Mouse (Mus musculus): ENCODE data around the gene Acot12.

The Acot12 gene

GRCm38 (mm10) chr13:91761654-91762445 is 20.5 kb downstream of the Acot12 start:
- WGBS, result 92% methylated on average over 6 of the region's 6 CpGs

GRCm38 (mm10) chr13:91763654-91764053 is 22.3 kb downstream of the Acot12 start:
- WGBS, result 92% methylated on average over 3 of the region's 3 CpGs

DNA sequence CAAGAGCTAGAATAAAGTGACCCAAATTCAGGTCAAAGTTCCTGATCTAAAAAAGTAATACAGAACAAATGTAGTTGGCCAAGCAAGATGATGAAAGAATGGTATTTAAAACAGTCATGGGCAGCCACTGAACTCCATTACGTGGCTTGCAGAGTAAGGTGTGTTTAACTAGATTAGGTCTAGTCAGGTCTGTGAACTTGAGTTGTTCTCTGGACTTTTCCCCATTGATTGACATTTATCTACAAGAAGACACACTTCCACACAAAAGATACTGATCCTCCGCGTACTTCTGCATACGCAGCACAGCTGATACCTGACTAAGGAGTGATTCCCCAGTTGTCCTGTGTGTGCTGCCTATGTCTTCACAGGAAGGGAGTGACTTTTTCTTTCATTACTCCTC is 24.3 kb downstream of the Acot12 start:
- 93% methylated on average over 4 of the region's 4 CpGs for WGBS

DNA sequence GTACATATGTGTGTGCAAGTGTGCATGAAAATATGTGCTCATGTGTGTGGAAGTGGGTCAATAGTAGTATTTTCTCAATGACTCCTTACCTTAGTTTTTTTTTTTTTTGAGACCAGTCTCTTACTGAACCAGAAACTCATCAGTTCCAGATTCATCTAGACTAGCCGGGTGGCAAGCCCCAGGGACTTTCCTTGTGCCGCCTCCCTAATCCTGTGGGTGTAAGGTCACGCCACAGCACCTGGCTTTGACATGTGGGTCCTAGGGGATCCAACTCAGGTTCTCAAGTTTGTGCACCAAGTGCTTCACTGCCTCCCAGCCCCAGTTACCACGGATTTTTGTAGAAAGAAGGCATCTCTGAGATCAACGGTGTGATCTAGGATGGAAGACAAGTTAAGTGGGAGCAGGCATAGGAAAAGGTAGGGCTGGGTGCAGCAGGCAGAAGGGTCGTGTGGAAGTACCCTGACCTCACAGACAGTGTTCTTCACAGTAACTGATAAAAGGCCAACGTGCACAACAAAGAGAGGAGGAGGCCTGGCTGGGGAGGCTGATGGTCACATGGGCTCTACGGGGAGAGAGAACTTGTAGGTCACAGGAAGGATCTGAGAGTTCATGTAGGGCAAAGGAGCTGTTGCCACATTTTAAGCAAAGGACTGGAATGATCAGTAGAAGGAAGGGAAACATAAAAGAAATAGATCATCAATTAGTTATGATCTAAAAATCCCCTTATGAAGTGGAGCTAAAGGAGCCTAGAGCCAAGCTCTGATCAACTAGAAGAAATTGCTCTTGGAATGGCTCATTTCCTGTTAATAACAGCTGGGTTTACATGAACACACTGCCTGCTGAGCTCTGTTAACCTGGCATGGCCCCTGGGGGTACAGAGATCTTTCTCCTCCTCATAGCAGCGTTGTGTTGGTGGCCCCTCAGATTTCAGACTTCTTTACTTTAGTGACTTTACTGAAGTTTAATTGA is 27.7 kb downstream of the Acot12 start:
- 82% methylated on average over 9 of the region's 9 CpGs for WGBS

DNA sequence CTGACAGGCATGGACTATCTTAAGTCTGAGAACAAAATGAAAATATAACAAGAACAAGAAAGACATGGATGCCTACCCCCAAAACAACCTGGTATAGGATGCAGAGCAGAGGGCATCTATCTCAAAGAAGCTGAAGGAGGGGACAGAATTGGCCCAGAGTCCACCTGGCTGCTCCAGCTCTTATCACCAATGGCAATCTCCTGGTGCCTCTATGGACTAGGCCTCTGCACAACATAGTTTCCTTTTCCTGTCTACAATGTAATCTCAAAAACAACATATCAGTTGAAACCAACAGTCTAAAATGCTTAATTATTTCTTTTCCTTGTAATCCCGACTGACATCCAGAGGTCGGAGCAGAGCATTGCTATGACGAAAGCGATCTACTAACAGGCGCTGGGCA is 36.8 kb downstream of the Acot12 start:
- WGBS, result 97% methylated on average over 5 of the region's 5 CpGs

DNA sequence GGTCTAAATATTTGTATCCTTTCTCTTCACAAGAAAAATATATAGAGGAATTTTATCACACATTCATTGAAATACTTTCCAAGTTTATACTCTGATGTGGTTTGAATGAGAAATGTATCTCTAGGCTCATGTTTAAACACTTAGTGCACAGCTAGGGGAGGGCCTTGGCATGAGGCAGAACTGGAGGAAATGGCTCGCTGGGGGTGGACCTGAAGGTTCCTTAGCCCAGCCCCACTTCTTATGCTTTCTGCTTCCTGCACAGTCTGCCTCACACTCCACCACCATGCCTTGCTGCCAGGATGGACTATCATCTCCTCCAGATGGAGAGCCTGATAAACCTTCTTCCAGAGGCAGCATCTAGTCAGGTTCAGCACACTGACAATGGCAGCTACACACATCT is 50.7 kb downstream of the Acot12 start:
- 63% methylated on average over 1 of the region's 1 CpGs for WGBS

- 95% methylated on average over 13 of the region's 13 CpGs for WGBS
These were observed 53.7 kb downstream of the Acot12 start for GRCm38 (mm10) chr13:91794926-91795436.

DNA sequence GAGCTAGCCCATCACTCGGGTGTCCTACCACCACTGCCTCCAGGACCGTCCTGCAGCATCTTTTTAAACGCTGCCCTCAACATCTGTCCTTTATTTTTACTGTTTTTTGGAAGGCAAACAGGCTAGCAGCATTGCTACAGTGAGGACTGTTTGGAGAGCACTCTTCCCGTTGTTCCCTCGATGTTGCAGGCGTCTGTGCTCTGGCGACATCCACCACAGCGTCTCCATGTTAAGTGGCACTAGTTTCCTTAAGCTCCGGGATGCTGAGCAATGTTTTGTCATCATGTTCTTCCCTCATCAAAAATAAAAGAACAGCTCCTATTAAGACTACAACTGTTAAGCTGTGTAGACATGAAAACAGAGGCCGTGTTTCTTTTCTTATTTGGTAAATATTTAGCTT is 54.3 kb downstream of the Acot12 start:
- WGBS, result 90% methylated on average over 10 of the region's 10 CpGs

DNA sequence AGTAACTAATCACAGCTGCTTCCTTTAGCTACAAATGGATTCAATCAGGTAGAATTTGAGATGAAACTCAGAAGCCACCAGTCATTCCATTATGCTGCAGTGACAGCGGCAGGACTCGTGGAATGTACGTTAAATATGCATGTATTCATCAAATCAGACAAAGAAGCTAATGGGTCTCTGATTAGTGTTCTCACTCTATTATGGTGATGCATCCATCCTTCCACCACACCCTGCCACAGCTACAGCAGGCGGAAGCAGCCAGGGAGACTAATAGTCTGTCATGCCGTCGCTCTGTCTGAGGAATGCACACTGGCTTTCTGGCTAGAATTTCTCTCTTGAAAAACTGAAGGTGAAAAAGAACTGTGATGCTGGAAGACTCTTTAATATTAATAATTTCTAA is 54.7 kb downstream of the Acot12 start:
- 81% methylated on average over 6 of the region's 6 CpGs for WGBS

- WGBS, result 93% methylated on average over 6 of the region's 6 CpGs
These were observed 55.6 kb downstream of the Acot12 start for GRCm38 (mm10) chr13:91796916-91797315.

GRCm38 (mm10) chr13:91797442-91797841 is 56.1 kb downstream of the Acot12 start:
- WGBS, result 47% methylated on average over 10 of the region's 10 CpGs

DNA sequence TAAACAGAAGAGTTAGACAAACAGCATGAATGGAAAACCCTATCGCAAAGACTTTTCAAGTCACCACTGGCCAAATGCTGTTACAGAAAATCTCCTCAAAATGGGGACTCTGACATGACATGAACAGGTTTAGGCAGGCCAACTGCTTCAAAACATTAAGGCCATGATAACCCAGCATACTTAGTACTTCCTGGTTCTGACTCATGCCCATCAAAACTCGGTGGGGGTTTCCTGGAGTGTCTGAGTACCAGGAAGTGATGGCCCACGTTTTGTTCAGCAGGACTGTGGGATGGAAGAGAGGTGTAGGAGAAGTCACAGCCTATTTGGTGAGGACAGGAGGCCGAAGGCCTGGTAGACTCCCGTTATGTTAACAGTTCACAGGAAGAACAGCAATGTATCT is 60.4 kb downstream of the Acot12 start:
- 79% methylated on average over 5 of the region's 5 CpGs for WGBS

- WGBS, result under 1% methylated on average over 50 of the region's 50 CpGs
These were observed 66.0 kb downstream of the Acot12 start, which contains the start of gene Zcchc9 for GRCm38 (mm10) chr13:91807155-91807839. TSS of gene Zcchc9 (minus strand) at chr13:91807705.

GRCm38 (mm10) chr13:91807874-91808575 is 66.7 kb downstream of the Acot12 start:
- 17% methylated on average over 20 of the region's 20 CpGs for WGBS

DNA sequence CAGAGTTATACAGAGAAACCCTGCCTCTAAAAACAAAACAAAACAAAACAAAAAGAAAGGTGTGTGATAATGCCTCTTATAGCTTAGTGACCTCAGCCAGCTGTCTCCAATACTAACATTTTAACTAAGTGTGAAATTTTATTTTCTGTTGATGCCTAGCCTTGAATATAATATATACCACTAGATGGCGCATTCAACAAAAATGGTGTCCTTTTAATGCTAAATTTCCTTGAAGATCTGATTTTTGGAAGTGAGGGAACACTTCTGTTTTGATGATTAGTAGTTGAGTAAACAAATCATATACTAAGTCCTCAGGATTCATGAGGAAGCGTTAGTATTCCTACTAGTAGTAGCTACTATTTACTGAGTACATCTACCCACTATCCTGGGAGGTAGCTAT is 68.2 kb downstream of the Acot12 start:
- WGBS, result 38% methylated on average over 2 of the region's 2 CpGs

- WGBS, result 79% methylated on average over 5 of the region's 5 CpGs
These were observed 73.4 kb downstream of the Acot12 start for GRCm38 (mm10) chr13:91814670-91815069.

DNA sequence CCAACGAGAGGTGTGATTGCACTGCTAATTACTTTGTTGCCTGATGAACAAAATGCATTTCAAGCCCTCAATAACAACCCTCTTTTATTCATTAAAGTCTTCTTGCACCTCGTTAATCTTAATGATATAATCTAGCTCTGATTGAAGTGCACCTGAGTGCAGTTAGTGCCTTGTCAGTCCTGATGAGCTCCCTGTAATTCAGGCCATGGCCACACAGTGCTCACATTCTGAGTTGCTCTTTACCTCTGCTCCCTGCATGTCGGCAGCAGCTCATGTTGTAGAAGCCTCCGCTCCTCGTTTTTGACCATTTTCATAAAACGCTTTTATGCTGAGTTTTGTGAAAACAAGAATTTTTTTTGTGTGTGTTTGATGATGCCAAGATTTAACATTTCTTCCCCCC is 82.4 kb downstream of the Acot12 start:
- WGBS, result 61% methylated on average over 6 of the region's 6 CpGs

GRCm38 (mm10) chr13:91824845-91825550 is 83.7 kb downstream of the Acot12 start:
- 46% methylated on average over 4 of the region's 4 CpGs for WGBS

- 86% methylated on average over 2 of the region's 2 CpGs for WGBS
These were observed 84.8 kb downstream of the Acot12 start for GRCm38 (mm10) chr13:91826066-91826465.

Measured in cerebral cortex, adult 2 months (tissue).